Mouse (Mus musculus) limb, embryonic 13.5 days (tissue): ENCODE data around the gene Cdca7l. TPM values are rescaled to one million over a fixed set of nuclear protein-coding genes. Genes with fewer than 3 reads are reported as not detected.

ENCODE experiments used
- ATAC-seq: fragments of 200-750 bp; cut with Nextera tagmentation; 2 replicates; pipeline ENCODE4 v1.8.0; 2017; ENCODE audit warnings: low read depth, moderate number of reproducible peaks, moderate TSS enrichment; ENCODE audit not compliant: low FRiP score
- H3K27ac ChIP-seq: fragments of 300-500 bp; sonication (generic); 2 replicates; pipeline ENCODE4 v1.5.1; 2015; ENCODE audit warnings: inconsistent platforms, mild to moderate bottlenecking, moderate library complexity
- H3K27me3 ChIP-seq: fragments of 300-500 bp; sonication (generic); 2 replicates; pipeline ENCODE4 v1.6.1; 2015; ENCODE audit warnings: mild to moderate bottlenecking, inconsistent platforms
- H3K36me3 ChIP-seq: fragments of 300-500 bp; sonication (generic); 2 replicates; pipeline ENCODE4 v1.6.1; 2015; ENCODE audit warnings: inconsistent platforms, mild to moderate bottlenecking, moderate library complexity
- H3K4me1 ChIP-seq: fragments of 300-500 bp; sonication (generic); 2 replicates; pipeline ENCODE4 v1.6.1; 2015; ENCODE audit warnings: inconsistent platforms
- H3K4me2 ChIP-seq: fragments of 300-500 bp; sonication (generic); replicated peaks from 2 replicates; pipeline ENCODE4 v1.6.1; 2015; ENCODE audit warnings: inconsistent platforms, mild to moderate bottlenecking, moderate library complexity
- H3K4me3 ChIP-seq: fragments of 300-500 bp; sonication (generic); 2 replicates; pipeline ENCODE4 v1.5.1; 2015; ENCODE audit warnings: moderate library complexity, mild to moderate bottlenecking, inconsistent platforms
- H3K9ac ChIP-seq: fragments of 300-500 bp; sonication (generic); 2 replicates; pipeline ENCODE4 v1.6.1; 2015; ENCODE audit warnings: mild to moderate bottlenecking, inconsistent platforms
- H3K9me3 ChIP-seq: fragments of 300-500 bp; sonication (generic); 2 replicates; pipeline ENCODE4 v1.6.1; 2016; ENCODE audit warnings: inconsistent platforms
- WGBS: fragments of 180-500 bp; shearing (Covaris S2); methylation state at CpG from one replicate; pipeline ENCODE4 v1.1.7; 2015; 5-methylcytosine and 5-hydroxymethylcytosine counted together
- polyA plus RNA-seq: library from polyadenylated mRNA; unstranded; fragments of >200 nt; fragmentation: Nextera tagmentation; extraction: Ambion mirVana; gene quantifications from 2 replicates; pipeline ENCODE4 v1.2.1, GENCODE M21; 2015

The Cdca7l gene
- polyA plus RNA-seq, 1 experiment from 2014 or later: 32.4 TPM

GRCm38 (mm10) chr12:117783426-117783825, 20.7 kb upstream of the Cdca7l start:
- H3K27ac ChIP-seq: no peak overlapping the region
- no peak overlapping the region for H3K4me2 ChIP-seq
- ATAC-seq: no peak
- H3K9ac ChIP-seq: no peak overlapping the region
- H3K4me3 ChIP-seq: no peak overlapping the region
- WGBS: 85% methylated on average over 1 of the region's 1 CpGs
- H3K9me3 ChIP-seq: no peaks in the 10 kb centered on the region
- H3K4me1 ChIP-seq: peaks cover under 1% of the 10 kb centered on the region
- peaks cover 6% of the 10 kb centered on the region; the same call in 1 of the 2 replicates for H3K27me3 ChIP-seq
- no peaks in the 10 kb centered on the region for H3K36me3 ChIP-seq

- H3K4me3 ChIP-seq: no peak overlapping the region
- no peaks in the 10 kb centered on the region for H3K36me3 ChIP-seq
- WGBS: 52% methylated on average over 6 of the region's 6 CpGs
- H3K27ac ChIP-seq: no peak overlapping the region
- no peak for ATAC-seq
- H3K9ac ChIP-seq: no peak overlapping the region
- no peak overlapping the region for H3K4me2 ChIP-seq
- H3K4me1 ChIP-seq: peaks cover 9% of the 10 kb centered on the region
- H3K27me3 ChIP-seq: peaks cover 6% of the 10 kb centered on the region
- H3K9me3 ChIP-seq: no peaks in the 10 kb centered on the region
These were observed 17.5 kb upstream of the Cdca7l start for GRCm38 (mm10) chr12:117786621-117787020.

GRCm38 (mm10) chr12:117788513-117789011, 15.5 kb upstream of the Cdca7l start:
- peaks cover 6% of the 10 kb centered on the region for H3K27me3 ChIP-seq
- peak overlapping the region; percentile 38 for H3K4me3 ChIP-seq
- 11% methylated on average over 24 of the region's 24 CpGs for whole genome bisulfite sequencing
- peak overlapping the region; percentile 68 for H3K4me2 ChIP-seq
- peaks cover 9% of the 10 kb centered on the region for H3K4me1 ChIP-seq
- H3K9me3 ChIP-seq: no peaks in the 10 kb centered on the region
- no peaks in the 10 kb centered on the region for H3K36me3 ChIP-seq
- peak overlapping the region; percentile 59 for H3K9ac ChIP-seq
- ATAC-seq: no peak
- H3K27ac ChIP-seq: no peak overlapping the region

GRCm38 (mm10) chr12:117789017-117789416, 15.1 kb upstream of the Cdca7l start:
- H3K4me1 ChIP-seq: peaks cover 9% of the 10 kb centered on the region
- peak overlapping the region; percentile 68 for H3K4me2 ChIP-seq
- no peak for ATAC-seq
- 25% methylated on average over 7 of the region's 7 CpGs for WGBS
- H3K27me3 ChIP-seq: peaks cover 6% of the 10 kb centered on the region
- no peak overlapping the region for H3K27ac ChIP-seq
- H3K9me3 ChIP-seq: no peaks in the 10 kb centered on the region
- H3K4me3 ChIP-seq: no peak overlapping the region
- no peaks in the 10 kb centered on the region for H3K36me3 ChIP-seq
- no peak overlapping the region for H3K9ac ChIP-seq

- no peak overlapping the region for H3K4me3 ChIP-seq
- H3K4me2 ChIP-seq: no peak overlapping the region
- H3K27ac ChIP-seq: no peak overlapping the region
- no peaks in the 10 kb centered on the region for H3K9me3 ChIP-seq
- no peaks in the 10 kb centered on the region for H3K4me1 ChIP-seq
- WGBS: 89% methylated on average over 4 of the region's 4 CpGs
- H3K27me3 ChIP-seq: no peaks in the 10 kb centered on the region
- H3K9ac ChIP-seq: no peak overlapping the region
- no peak for ATAC-seq
- H3K36me3 ChIP-seq: no peaks in the 10 kb centered on the region
These were observed 8.8 kb upstream of the Cdca7l start for GRCm38 (mm10) chr12:117795303-117795702.

GRCm38 (mm10) chr12:117805576-117805975, 1.5 kb downstream of the Cdca7l start:
- ATAC-seq: no peak
- Histone ChIP-seq H3K4me3 (no peak overlapping the region), H3K9me3 (no peaks in the 10 kb centered on the region), H3K4me2 (0 out of 2 replicates have a peak overlapping the region, but pooled peaks have one; percentile 23), H3K27me3 (peaks cover 31% of the 10 kb centered on the region), H3K9ac (no peak overlapping the region), H3K36me3 (no peaks in the 10 kb centered on the region), H3K27ac (no peak overlapping the region), H3K4me1 (peaks cover 42% of the 10 kb centered on the region)
- 71% methylated on average over 4 of the region's 4 CpGs for WGBS

GRCm38 (mm10) chr12:117806007-117806451, 1.9 kb downstream of the Cdca7l start:
- H3K27ac ChIP-seq: no peak overlapping the region
- WGBS: 30% methylated on average over 12 of the region's 12 CpGs
- H3K27me3 ChIP-seq: peaks cover 31% of the 10 kb centered on the region
- ATAC-seq: no peak
- no peaks in the 10 kb centered on the region for H3K9me3 ChIP-seq
- no peaks in the 10 kb centered on the region for H3K36me3 ChIP-seq
- no peak overlapping the region; the same call in 1 of the 2 replicates for H3K9ac ChIP-seq
- no peak overlapping the region for H3K4me3 ChIP-seq
- H3K4me1 ChIP-seq: peaks cover 42% of the 10 kb centered on the region
- 0 out of 2 replicates have a peak overlapping the region, but pooled peaks have one; percentile 23 for H3K4me2 ChIP-seq

GRCm38 (mm10) chr12:117806470-117806869, 2.4 kb downstream of the Cdca7l start:
- Histone ChIP-seq H3K27ac (no peak overlapping the region), H3K9ac (no peak overlapping the region; the same call in 1 of the 2 replicates), H3K4me1 (peaks cover 45% of the 10 kb centered on the region), H3K9me3 (no peaks in the 10 kb centered on the region), H3K4me3 (no peak overlapping the region), H3K4me2 (no peak overlapping the region), H3K27me3 (peaks cover 31% of the 10 kb centered on the region), H3K36me3 (no peaks in the 10 kb centered on the region)
- ATAC-seq: no peak
- WGBS: 75% methylated on average over 4 of the region's 4 CpGs

GRCm38 (mm10) chr12:117807637-117808036, 3.5 kb downstream of the Cdca7l start:
- Histone ChIP-seq H3K4me2 (peak overlapping the region; percentile 57), H3K4me3 (no peak overlapping the region), H3K4me1 (peaks cover 55% of the 10 kb centered on the region), H3K36me3 (no peaks in the 10 kb centered on the region), H3K27me3 (peaks cover 31% of the 10 kb centered on the region), H3K9ac (no peak overlapping the region), H3K27ac (no peak overlapping the region), H3K9me3 (no peaks in the 10 kb centered on the region)
- no peak for ATAC-seq
- WGBS: 29% methylated on average over 12 of the region's 12 CpGs

- Histone ChIP-seq H3K27me3 (peaks cover 31% of the 10 kb centered on the region), H3K4me3 (peak overlapping the region; percentile 18; the same call in 1 of the 2 replicates), H3K4me1 (peaks cover 55% of the 10 kb centered on the region), H3K9ac (no peak overlapping the region), H3K4me2 (peak overlapping the region; percentile 57), H3K36me3 (no peaks in the 10 kb centered on the region), H3K27ac (no peak overlapping the region), H3K9me3 (no peaks in the 10 kb centered on the region)
- 35% methylated on average over 17 of the region's 17 CpGs for WGBS
- ATAC-seq: no peak
These were observed 4.6 kb downstream of the Cdca7l start for GRCm38 (mm10) chr12:117808355-117809326.

GRCm38 (mm10) chr12:117809327-117810017, 5.4 kb downstream of the Cdca7l start:
- H3K4me2 ChIP-seq: no peak overlapping the region
- peaks cover 55% of the 10 kb centered on the region for H3K4me1 ChIP-seq
- H3K4me3 ChIP-seq: no peak overlapping the region
- H3K27me3 ChIP-seq: peaks cover 31% of the 10 kb centered on the region
- ATAC-seq: no peak
- H3K36me3 ChIP-seq: no peaks in the 10 kb centered on the region
- no peaks in the 10 kb centered on the region for H3K9me3 ChIP-seq
- WGBS: 58% methylated on average over 10 of the region's 10 CpGs
- no peak overlapping the region for H3K9ac ChIP-seq
- H3K27ac ChIP-seq: no peak overlapping the region

GRCm38 (mm10) chr12:117810074-117810473, 6.0 kb downstream of the Cdca7l start:
- WGBS: 36% methylated on average over 11 of the region's 11 CpGs
- ATAC-seq: no peak

More at GRCm38 (mm10) chr12:117810074-117810473, 6.0 kb downstream of the Cdca7l start:
- Histone ChIP-seq H3K9ac (no peak overlapping the region), H3K36me3 (no peaks in the 10 kb centered on the region), H3K4me2 (no peak overlapping the region), H3K4me3 (no peak overlapping the region), H3K27me3 (peaks cover 31% of the 10 kb centered on the region), H3K9me3 (no peaks in the 10 kb centered on the region), H3K27ac (no peak overlapping the region), H3K4me1 (peaks cover 55% of the 10 kb centered on the region)
